Mouse (Mus musculus) layer of hippocampus, adult 8-10 months (tissue): ENCODE results near the gene Dpp6. TPM values are rescaled to one million over a fixed set of nuclear protein-coding genes. Genes with fewer than 3 reads are reported as not detected.
A peak's percentile ranks its signal among the peaks of the same experiment; 100 is the strongest.

ENCODE experiments used
- DNase-seq, 2 experiments: peaks; one replicate each; pipeline ENCODE4 v3.0.0; 2022; ENCODE audit warnings: low spot score in 2 of 2
- total RNA-seq, 4 experiments: library from RNA; stranded (reverse); gene quantifications; 2 replicates each; pipeline ENCODE4 v1.2.4; 2022

The Dpp6 gene
- total RNA-seq, 4 experiments from 2014 or later, result 223 to 261 (median 243) TPM

- DNase-seq, result no peak
Observed at GRCm38 (mm10) chr5:27365946-27366345, 548.9 kb downstream of the Dpp6 start.

- no peak for DNase-seq
Observed at GRCm38 (mm10) chr5:27370814-27371213, 553.8 kb downstream of the Dpp6 start.

GRCm38 (mm10) chr5:27373931-27374330 lies 556.9 kb downstream of the Dpp6 start:
- no peak for DNase-seq

- peak in 1 of 2 experiments; percentile 15 for DNase-seq
Observed at GRCm38 (mm10) chr5:27375841-27376240, 558.8 kb downstream of the Dpp6 start.

- no peak for DNase-seq
Observed at GRCm38 (mm10) chr5:27380656-27381385, 563.8 kb downstream of the Dpp6 start.

- DNase-seq, result no peak
Observed at GRCm38 (mm10) chr5:27398371-27398770, 581.4 kb downstream of the Dpp6 start.

GRCm38 (mm10) chr5:27399111-27399510 lies 582.1 kb downstream of the Dpp6 start:
- no peak for DNase-seq

- no peak for DNase-seq
Observed at GRCm38 (mm10) chr5:27402616-27403015, 585.6 kb downstream of the Dpp6 start.

- no peak for DNase-seq
Observed at GRCm38 (mm10) chr5:27408854-27409253, 591.9 kb downstream of the Dpp6 start.

- DNase-seq, result no peak
Observed at GRCm38 (mm10) chr5:27413023-27413422, 596.0 kb downstream of the Dpp6 start.

- DNase-seq, result no peak
Observed at GRCm38 (mm10) chr5:27415518-27415917, 598.5 kb downstream of the Dpp6 start.

- no peak for DNase-seq
Observed at GRCm38 (mm10) chr5:27416571-27416970, 599.6 kb downstream of the Dpp6 start.

- no peak for DNase-seq
Observed at GRCm38 (mm10) chr5:27417398-27417797, 600.4 kb downstream of the Dpp6 start.

- no peak for DNase-seq
Observed at GRCm38 (mm10) chr5:27418856-27419255, 601.9 kb downstream of the Dpp6 start.

GRCm38 (mm10) chr5:27421090-27421635 lies 604.2 kb downstream of the Dpp6 start:
- no peak for DNase-seq

GRCm38 (mm10) chr5:27423766-27424165 lies 606.8 kb downstream of the Dpp6 start:
- DNase-seq, result no peak

- no peak for DNase-seq
Observed at GRCm38 (mm10) chr5:27424484-27425080, 607.6 kb downstream of the Dpp6 start.

GRCm38 (mm10) chr5:27426200-27426599 lies 609.2 kb downstream of the Dpp6 start:
- DNase-seq, result no peak

GRCm38 (mm10) chr5:27433584-27433983 lies 616.6 kb downstream of the Dpp6 start:
- no peak for DNase-seq

GRCm38 (mm10) chr5:27453201-27453845 lies 636.3 kb downstream of the Dpp6 start:
- no peak for DNase-seq

GRCm38 (mm10) chr5:27454386-27454785 lies 637.4 kb downstream of the Dpp6 start:
- no peak for DNase-seq

- peak; percentile 43 to 65 for DNase-seq
Observed at GRCm38 (mm10) chr5:27456981-27457380, 640.0 kb downstream of the Dpp6 start.
